Mouse (Mus musculus) urinary bladder, postnatal 25 days (tissue): ENCODE data around the gene Arfip2.

Experiments used
- DNase-seq: peaks from one replicate; pipeline ENCODE4 v3.0.0; 2022; ENCODE audit warnings: low spot score

Arfip2 gene

GRCm38 (mm10) chr7:105640233-105640893, at the start of gene Arfip2, which contains the start of gene Gm45799:
Arfip2 (minus strand) TSS chr7:105640416.
Gm45799 (plus strand) TSS chr7:105640552.
- peak; percentile 94 for DNase-seq

GRCm38 (mm10) chr7:105685541-105686197, 45.5 kb upstream of the Arfip2 start:
- DNase-seq, result no peak

GRCm38 (mm10) chr7:105650639-105651435, 10.6 kb upstream of the Arfip2 start, which contains the start of gene Dnhd1:
Dnhd1 (plus strand) TSS chr7:105650827.
- DNase-seq, result peak; percentile 61

- no peak for DNase-seq
Measured at GRCm38 (mm10) chr7:105641936-105642335, 1.7 kb upstream of the Arfip2 start.

GRCm38 (mm10) chr7:105640894-105641255, 659 bp upstream of the Arfip2 start:
- DNase-seq, result no peak

- DNase-seq, result no peak
Measured at GRCm38 (mm10) chr7:105639756-105640155, 460 bp downstream of the Arfip2 start, which contains the start of gene Timm10b. Timm10b (plus strand) TSS chr7:105640056.

GRCm38 (mm10) chr7:105639304-105639703, 912 bp downstream of the Arfip2 start:
- no peak for DNase-seq

- DNase-seq, result no peak
Measured at GRCm38 (mm10) chr7:105638776-105639175, 1.4 kb downstream of the Arfip2 start.

GRCm38 (mm10) chr7:105635726-105636125, 4.5 kb downstream of the Arfip2 start:
- DNase-seq, result no peak

GRCm38 (mm10) chr7:105634272-105634920, 5.8 kb downstream of the Arfip2 start:
- DNase-seq, result no peak

GRCm38 (mm10) chr7:105633801-105634135, 6.4 kb downstream of the Arfip2 start:
- no peak for DNase-seq

GRCm38 (mm10) chr7:105633127-105633800, 7.0 kb downstream of the Arfip2 start, which contains the start of gene Trim3:
Trim3 (minus strand) TSS chr7:105633571.
- DNase-seq, result peak; percentile 91

- no peak for DNase-seq
Measured at GRCm38 (mm10) chr7:105632551-105632972, 7.7 kb downstream of the Arfip2 start.

- DNase-seq, result no peak
Measured at GRCm38 (mm10) chr7:105628633-105629032, 11.6 kb downstream of the Arfip2 start.

GRCm38 (mm10) chr7:105625397-105625796, 14.8 kb downstream of the Arfip2 start:
- DNase-seq, result no peak

GRCm38 (mm10) chr7:105621646-105622292, 18.4 kb downstream of the Arfip2 start:
- no peak for DNase-seq

GRCm38 (mm10) chr7:105621053-105621452, 19.2 kb downstream of the Arfip2 start:
- no peak for DNase-seq

GRCm38 (mm10) chr7:105619701-105620100, 20.5 kb downstream of the Arfip2 start:
- no peak for DNase-seq

- no peak for DNase-seq
Measured at GRCm38 (mm10) chr7:105617810-105618209, 22.4 kb downstream of the Arfip2 start.

- DNase-seq, result no peak
Measured at GRCm38 (mm10) chr7:105616561-105616960, 23.7 kb downstream of the Arfip2 start.

- DNase-seq, result no peak
Measured at GRCm38 (mm10) chr7:105615720-105616119, 24.5 kb downstream of the Arfip2 start.
